Mouse (Mus musculus) heart, embryonic 15.5 days (tissue): Measurements from ENCODE around the gene Fam90a1a. TPM values are rescaled to one million over a fixed set of nuclear protein-coding genes. Genes with fewer than 3 reads are reported as not detected.
"Not testable (repeated sequence)": the region's sequence is repeated elsewhere in the genome, so short reads cannot be mapped to it uniquely, and the experiment has no call there.

Source experiments
- ATAC-seq: fragments of 200-750 bp; cut with Nextera tagmentation; replicated peaks from 2 replicates; pipeline ENCODE4 v1.8.0; 2017; ENCODE audit warnings: low read depth, moderate TSS enrichment; ENCODE audit not compliant: insufficient number of reproducible peaks, insufficient read depth, low FRiP score
- H3K27ac ChIP-seq: fragments of 300-500 bp; sonication (generic); 2 replicates; pipeline ENCODE4 v1.5.1; 2015; ENCODE audit warnings: mild to moderate bottlenecking, inconsistent platforms
- H3K27me3 ChIP-seq: fragments of 300-500 bp; sonication (generic); 2 replicates; pipeline ENCODE4 v1.6.1; 2015; ENCODE audit warnings: inconsistent platforms
- H3K36me3 ChIP-seq: fragments of 300-500 bp; sonication (generic); 2 replicates; pipeline ENCODE4 v1.6.1; 2015; ENCODE audit warnings: mild to moderate bottlenecking, inconsistent platforms
- H3K4me1 ChIP-seq: fragments of 300-500 bp; sonication (generic); replicated peaks from 2 replicates; pipeline ENCODE4 v1.6.1; 2015; ENCODE audit warnings: inconsistent platforms
- H3K4me2 ChIP-seq: fragments of 300-500 bp; sonication (generic); 2 replicates; pipeline ENCODE4 v1.6.1; 2015; ENCODE audit warnings: inconsistent platforms, mild to moderate bottlenecking, moderate library complexity
- H3K4me3 ChIP-seq: fragments of 300-500 bp; sonication (generic); 2 replicates; pipeline ENCODE4 v1.5.1; 2015; ENCODE audit warnings: mild to moderate bottlenecking, inconsistent platforms
- H3K9ac ChIP-seq: fragments of 300-500 bp; sonication (generic); 2 replicates; pipeline ENCODE4 v1.6.1; 2015; ENCODE audit warnings: mild to moderate bottlenecking, inconsistent platforms
- H3K9me3 ChIP-seq: fragments of 300-500 bp; sonication (generic); replicated peaks from 2 replicates; pipeline ENCODE4 v1.6.1; 2016; ENCODE audit warnings: inconsistent platforms
- WGBS: fragments of 180-500 bp; shearing (Covaris S2); methylation state at CpG from one replicate; pipeline ENCODE4 v1.1.7; 2015; ENCODE audit warnings: mixed read lengths; 5-methylcytosine and 5-hydroxymethylcytosine counted together
- polyA plus RNA-seq: library from polyadenylated mRNA; unstranded; fragments of >200 nt; fragmentation: Nextera tagmentation; extraction: Ambion mirVana; gene quantifications from 2 replicates; pipeline ENCODE4 v1.2.1, GENCODE M21; 2015

Gene Fam90a1a
- not detected in 2 replicates for polyA plus RNA-seq

DNA sequence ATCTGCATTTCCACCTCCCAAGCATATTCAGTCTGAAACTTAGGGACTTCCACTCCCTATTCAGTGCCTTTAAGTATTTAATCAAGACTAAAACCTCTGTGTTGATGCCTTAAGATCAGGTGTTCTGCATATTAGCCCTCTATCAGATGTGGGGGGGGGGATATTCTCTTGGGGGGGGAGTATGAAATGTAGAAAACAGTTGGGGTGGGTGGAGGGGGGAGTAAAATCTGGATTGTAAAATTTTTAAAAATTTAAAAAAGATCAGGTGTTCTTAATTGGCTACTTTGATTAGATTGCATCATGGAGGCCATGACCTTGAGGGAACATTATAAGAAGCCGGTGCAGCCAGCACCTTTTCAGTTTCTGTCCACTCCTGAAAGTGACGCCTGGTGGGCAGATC is at the start of gene Fam90a1a:
Fam90a1a (plus strand) TSS at position 301 of the 400 bp plus-strand sequence.
- Histone ChIP-seq H3K9ac (no peak within 1 kb of the TSS), H3K9me3 (no peaks in the 10 kb centered on the region), H3K4me1 (no peaks in the 10 kb centered on the region), H3K4me2 (no peak within 1 kb of the TSS), H3K27ac (no peak within 1 kb of the TSS), H3K4me3 (no peak within 1 kb of the TSS), H3K36me3 (no peaks in the 10 kb centered on the region), H3K27me3 (no peaks in the 10 kb centered on the region)
- no peak for ATAC-seq
- WGBS = 77% methylated on average over 2 of the region's 2 CpGs

DNA sequence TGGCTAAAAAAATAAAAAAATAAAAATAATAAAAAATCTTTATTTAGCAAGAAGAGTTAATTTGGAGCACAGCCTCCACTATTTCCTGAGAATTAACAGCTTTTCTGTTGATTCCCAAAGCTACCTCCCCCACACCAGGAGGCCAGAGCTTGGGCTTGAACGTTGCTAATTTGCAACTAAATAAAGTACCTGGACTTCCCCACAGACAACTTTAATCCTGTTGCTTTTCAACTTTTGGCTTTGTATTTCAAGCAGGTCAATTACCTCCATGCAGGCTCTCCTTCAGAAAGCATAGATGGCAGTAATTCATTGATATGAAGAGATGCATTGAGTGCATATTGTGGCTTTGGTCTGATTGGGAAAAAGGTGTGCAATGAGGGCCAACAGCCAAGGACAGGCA is 46.6 kb upstream of the Fam90a1a start:
- Histone ChIP-seq H3K4me2 (no peak overlapping the region), H3K4me3 (no peak overlapping the region), H3K9ac (no peak overlapping the region), H3K4me1 (no peaks in the 10 kb centered on the region), H3K27ac (no peak overlapping the region), H3K36me3 (no peaks in the 10 kb centered on the region), H3K9me3 (no peaks in the 10 kb centered on the region), H3K27me3 (no peaks in the 10 kb centered on the region)
- ATAC-seq = no peak
- WGBS = 14% methylated on average over 1 of the region's 1 CpGs

DNA sequence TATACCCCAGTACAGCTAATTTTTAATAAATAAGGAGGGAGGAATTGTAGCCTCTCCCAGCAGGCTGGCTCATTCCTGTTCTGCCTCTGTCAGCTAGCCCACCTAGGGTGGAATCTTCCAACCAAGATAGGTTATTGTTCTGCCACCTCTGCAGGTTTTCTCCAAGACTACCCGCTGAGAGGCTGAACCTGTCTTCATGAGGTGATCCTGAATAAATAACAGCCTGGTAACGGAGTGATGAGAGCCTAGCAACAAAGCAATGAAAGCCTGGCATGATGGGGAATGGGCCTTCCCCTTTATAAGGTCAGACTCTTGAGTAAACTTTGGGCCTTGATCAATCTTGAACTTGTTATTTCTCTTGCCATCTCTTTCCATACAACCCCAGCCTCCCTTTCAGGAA is 46.0 kb upstream of the Fam90a1a start:
- WGBS = 26% methylated on average over 2 of the region's 2 CpGs
- H3K4me3 ChIP-seq = no peak overlapping the region
- H3K27ac ChIP-seq = no peak overlapping the region
- H3K9me3 ChIP-seq = no peaks in the 10 kb centered on the region
- no peak for ATAC-seq
- H3K4me1 ChIP-seq = no peaks in the 10 kb centered on the region
- no peaks in the 10 kb centered on the region for H3K36me3 ChIP-seq
- H3K9ac ChIP-seq = no peak overlapping the region
- no peak overlapping the region for H3K4me2 ChIP-seq
- no peaks in the 10 kb centered on the region for H3K27me3 ChIP-seq

DNA sequence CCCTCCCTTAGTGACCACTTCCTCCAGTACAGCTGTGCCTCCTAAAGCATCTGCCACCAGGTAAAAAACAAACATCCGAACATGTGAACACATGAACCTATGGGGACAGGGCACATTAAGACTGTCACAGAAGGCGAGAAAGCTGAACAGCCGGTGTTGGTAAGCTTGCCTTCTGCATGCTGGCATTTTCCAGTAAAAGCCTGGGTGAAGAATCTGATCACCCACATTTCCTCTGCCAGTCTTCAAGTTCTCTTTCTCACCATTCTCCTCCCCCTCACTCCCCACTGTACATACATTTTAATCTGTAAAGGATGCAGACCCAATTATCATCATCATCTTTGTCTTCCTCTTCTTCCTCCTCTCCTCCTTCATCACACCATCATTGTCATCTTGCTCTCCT is 42.9 kb upstream of the Fam90a1a start:
- H3K4me2 ChIP-seq = no peak overlapping the region
- no peak overlapping the region for H3K27ac ChIP-seq
- H3K27me3 ChIP-seq = no peaks in the 10 kb centered on the region
- 79% methylated on average over 3 of the region's 3 CpGs for WGBS
- no peaks in the 10 kb centered on the region for H3K36me3 ChIP-seq
- H3K4me3 ChIP-seq = no peak overlapping the region
- H3K9ac ChIP-seq = no peak overlapping the region
- no peaks in the 10 kb centered on the region for H3K9me3 ChIP-seq
- ATAC-seq = no peak
- H3K4me1 ChIP-seq = no peaks in the 10 kb centered on the region

DNA sequence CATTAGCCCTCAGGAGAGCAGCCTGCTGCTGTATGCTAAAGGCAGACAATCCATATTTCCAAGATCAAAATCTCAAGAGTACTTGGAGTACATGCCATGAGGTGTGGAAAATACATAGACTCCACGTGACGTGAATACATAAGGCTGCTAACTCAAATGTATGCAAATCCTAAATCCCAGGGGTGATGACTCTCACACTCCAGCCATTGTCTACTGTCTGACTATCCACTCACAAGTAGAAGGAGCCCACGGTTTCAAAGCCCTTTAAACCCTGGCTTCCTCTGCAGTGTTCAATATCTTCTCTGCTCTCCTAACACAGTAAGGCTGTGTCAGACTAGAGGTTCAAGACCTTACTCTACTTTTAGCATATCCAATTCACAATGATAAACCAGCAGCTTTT is 27.8 kb upstream of the Fam90a1a start:
- 77% methylated on average over 3 of the region's 3 CpGs for WGBS
- not testable (repeated sequence) for ATAC-seq, H3K4me2 ChIP-seq, H3K9ac ChIP-seq, H3K9me3 ChIP-seq, H3K27ac ChIP-seq, H3K36me3 ChIP-seq, H3K27me3 ChIP-seq, H3K4me3 ChIP-seq, H3K4me1 ChIP-seq

DNA sequence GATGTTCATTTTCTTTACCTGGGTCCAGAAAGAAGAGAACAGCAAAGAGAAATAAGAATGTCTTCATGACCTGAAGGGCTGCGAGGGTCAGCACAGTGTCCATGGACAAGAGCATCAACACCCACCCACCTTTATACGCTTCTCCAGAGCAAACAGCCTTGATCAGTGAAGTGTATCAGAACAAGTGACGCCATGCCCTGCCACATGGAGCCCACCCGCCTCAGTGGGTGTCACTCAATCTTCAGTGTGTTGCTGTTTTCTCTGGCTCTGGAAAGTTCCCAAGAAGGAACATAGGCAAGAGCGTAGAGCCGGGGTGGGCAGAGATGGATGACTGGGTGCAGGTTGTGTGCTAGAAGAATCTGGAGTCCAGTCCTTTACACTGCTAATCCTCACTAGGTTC is 25.9 kb upstream of the Fam90a1a start, which contains the start of gene Defb15:
Defb15 (minus strand) TSS at position 101 of the 400 bp plus-strand sequence.
- WGBS = 90% methylated on average over 6 of the region's 6 CpGs
- Histone ChIP-seq H3K36me3 (no peaks in the 10 kb centered on the region), H3K27me3 (no peaks in the 10 kb centered on the region)

DNA sequence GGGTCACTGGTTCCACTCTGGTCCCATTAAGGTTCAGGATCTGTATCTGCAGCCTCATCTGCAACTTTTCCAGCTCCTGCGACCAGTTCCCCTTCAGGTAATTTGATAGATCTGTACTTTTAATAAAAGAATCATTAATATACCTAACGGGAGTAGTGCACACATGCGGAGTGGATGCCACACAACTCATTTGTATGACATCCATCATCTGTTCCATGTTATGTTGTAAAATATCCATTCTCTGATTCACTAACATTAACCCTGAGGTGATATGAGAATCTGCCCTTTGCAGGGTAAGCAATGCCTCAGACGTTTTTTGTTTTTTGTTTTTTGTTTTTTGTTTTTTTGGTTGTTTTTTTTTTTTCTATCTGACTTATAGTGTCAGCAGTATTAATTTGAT is 20.5 kb upstream of the Fam90a1a start, which contains the start of gene Defb35:
Defb35 (plus strand) TSS at position 301 of the 400 bp plus-strand sequence.
- not testable (repeated sequence) for H3K36me3 ChIP-seq
- 84% methylated on average over 4 of the region's 4 CpGs for WGBS

More for the DNA sequence above, 25.9 kb upstream of the Fam90a1a start, which contains the start of gene Defb15:
- Histone ChIP-seq H3K9ac (no peak within 1 kb of the TSS), H3K9me3 (no peaks in the 10 kb centered on the region), H3K4me3 (no peak within 1 kb of the TSS), H3K4me1 (no peaks in the 10 kb centered on the region), H3K27ac (no peak within 1 kb of the TSS), H3K4me2 (no peak within 1 kb of the TSS)
- ATAC-seq = no peak

DNA sequence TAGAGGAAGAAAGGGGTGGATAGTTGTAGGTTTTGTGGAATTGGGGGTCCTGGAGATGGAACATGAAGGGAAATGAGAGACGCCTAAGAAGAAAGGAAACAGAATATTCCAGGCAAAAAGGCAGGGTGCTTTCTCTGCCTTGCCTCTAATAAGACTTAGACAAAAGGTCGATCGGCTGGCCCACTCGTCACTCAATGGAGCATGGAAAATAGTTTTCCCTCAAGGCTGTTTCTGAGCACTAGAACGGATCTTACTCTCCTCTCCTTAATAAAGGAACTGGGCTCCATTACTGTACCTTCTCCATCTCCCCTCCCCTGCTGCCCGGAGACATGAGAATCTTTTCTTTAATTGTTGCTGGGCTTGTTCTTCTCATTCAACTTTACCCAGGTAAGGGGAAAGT is 12.1 kb upstream of the Fam90a1a start, which contains the start of gene Defb13:
Defb13 (plus strand) TSS at position 301 of the 400 bp plus-strand sequence.
- Histone ChIP-seq H3K4me1 (no peaks in the 10 kb centered on the region), H3K9ac (no peak within 1 kb of the TSS), H3K36me3 (no peaks in the 10 kb centered on the region), H3K27me3 (no peaks in the 10 kb centered on the region), H3K4me2 (no peak within 1 kb of the TSS), H3K4me3 (no peak within 1 kb of the TSS), H3K9me3 (no peaks in the 10 kb centered on the region), H3K27ac (no peak within 1 kb of the TSS)
- 83% methylated on average over 6 of the region's 6 CpGs for WGBS
- ATAC-seq = no peak

More for the DNA sequence above, 20.5 kb upstream of the Fam90a1a start, which contains the start of gene Defb35:
- H3K9ac ChIP-seq, H3K4me1 ChIP-seq, H3K9me3 ChIP-seq, H3K27me3 ChIP-seq, ATAC-seq, H3K27ac ChIP-seq, H3K4me2 ChIP-seq, H3K4me3 ChIP-seq: not testable (repeated sequence)

DNA sequence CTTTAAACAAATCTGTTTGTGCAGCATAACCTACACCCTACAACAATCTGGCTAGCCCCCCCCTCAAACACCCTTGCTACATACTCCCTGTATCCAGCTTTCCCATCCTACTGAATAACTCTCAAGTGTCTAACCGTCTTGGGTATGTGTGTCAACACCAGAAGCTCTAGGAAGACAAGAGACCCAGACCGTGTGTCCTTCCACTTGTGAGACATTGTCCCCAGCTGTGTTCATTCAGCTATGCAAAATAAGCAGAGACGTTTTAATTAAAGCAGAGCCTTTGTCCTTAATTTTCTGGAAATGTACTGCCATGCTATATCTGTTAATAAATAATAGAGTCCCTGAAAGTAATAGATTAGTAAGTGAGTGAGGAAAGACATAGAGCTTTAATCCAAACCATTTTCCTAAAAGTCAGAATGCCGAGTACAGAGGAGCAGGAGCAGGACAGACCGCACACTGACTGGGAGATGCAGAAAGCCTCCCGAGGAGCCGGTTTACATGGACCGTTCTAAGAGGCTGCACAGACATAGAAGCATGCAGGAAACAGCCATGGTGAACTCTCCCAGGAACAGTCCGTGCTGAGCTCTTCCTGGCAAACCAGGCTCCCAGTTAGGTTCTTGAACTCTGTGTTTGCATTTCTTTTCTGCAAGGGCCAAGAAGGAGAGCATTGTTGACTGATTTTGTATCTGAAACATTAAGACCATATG is 11.1 kb upstream of the Fam90a1a start:
- no peaks in the 10 kb centered on the region for H3K9me3 ChIP-seq
- no peak overlapping the region for H3K9ac ChIP-seq
- ATAC-seq = no peak
- no peaks in the 10 kb centered on the region for H3K36me3 ChIP-seq
- H3K27ac ChIP-seq = no peak overlapping the region
- WGBS = 58% methylated on average over 9 of the region's 9 CpGs
- H3K4me1 ChIP-seq = no peaks in the 10 kb centered on the region
- H3K27me3 ChIP-seq = no peaks in the 10 kb centered on the region
- no peak overlapping the region for H3K4me2 ChIP-seq
- no peak overlapping the region for H3K4me3 ChIP-seq

DNA sequence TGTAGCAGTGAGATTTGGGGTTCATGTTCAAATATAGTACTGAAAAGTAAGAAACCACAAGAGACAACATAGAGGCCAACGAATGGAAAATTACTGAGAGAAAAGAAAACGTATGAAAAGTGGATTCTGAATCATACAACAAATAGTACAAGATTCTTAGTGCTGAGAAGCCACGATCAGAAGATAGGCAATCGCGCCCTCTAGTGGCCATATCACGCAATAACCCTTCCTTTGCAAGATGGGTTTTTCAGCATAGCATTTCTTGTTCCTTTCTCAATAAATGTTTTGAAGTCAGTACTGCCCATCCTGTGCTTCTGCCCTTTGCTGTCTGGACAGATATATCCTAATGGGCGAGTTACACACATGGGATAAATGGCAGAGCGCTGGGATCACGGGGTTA is 3.2 kb upstream of the Fam90a1a start:
- WGBS = 6% methylated on average over 9 of the region's 9 CpGs
- H3K36me3 ChIP-seq = no peaks in the 10 kb centered on the region
- ATAC-seq = no peak

DNA sequence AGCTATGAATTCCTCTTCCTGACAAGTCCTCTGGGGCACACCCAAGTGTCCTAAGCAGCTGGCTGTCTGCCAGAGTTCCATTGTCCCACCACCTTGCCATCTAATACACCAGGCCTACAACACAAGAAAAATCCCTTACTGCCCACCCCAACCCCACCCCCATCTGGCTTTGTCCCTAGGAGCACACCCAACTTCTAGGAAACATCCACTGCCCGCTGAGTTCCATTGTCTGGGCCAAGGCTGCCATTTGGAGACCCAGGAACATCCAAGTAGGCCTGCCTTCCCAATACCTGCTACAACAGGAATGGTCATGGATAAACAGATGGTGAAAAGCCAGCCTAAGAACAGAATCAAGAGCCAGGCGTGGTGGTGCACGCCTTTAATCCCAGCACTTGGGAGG is 2.2 kb upstream of the Fam90a1a start:
- no peaks in the 10 kb centered on the region for H3K36me3 ChIP-seq
- 82% methylated on average over 3 of the region's 3 CpGs for WGBS
- ATAC-seq = no peak

More for the DNA sequence above, 3.2 kb upstream of the Fam90a1a start:
- Histone ChIP-seq H3K9ac (no peak overlapping the region), H3K4me2 (no peak overlapping the region), H3K4me1 (no peaks in the 10 kb centered on the region), H3K4me3 (no peak overlapping the region), H3K9me3 (no peaks in the 10 kb centered on the region), H3K27me3 (no peaks in the 10 kb centered on the region), H3K27ac (no peak overlapping the region)

DNA sequence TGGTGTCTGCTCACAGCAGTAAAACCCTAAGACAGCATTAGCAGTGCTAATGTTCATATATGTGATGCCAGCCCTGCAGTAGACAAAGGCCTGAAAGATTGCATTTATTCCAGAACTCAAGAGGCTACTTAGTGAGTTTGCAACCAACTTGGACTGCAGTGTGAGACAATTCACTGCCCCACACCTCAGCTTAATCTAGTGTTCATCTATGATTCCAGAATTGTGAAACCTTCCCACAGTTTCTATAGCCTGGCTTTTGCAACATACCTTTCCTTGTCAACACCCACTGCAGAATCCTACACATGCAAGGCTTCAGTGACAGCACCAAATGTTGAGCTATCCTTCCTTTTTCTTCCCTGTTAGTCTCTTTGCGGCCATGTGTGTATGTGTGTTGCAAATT is 8.1 kb downstream of the Fam90a1a start:
- H3K4me1 ChIP-seq = no peaks in the 10 kb centered on the region
- no peak overlapping the region for H3K4me3 ChIP-seq
- H3K4me2 ChIP-seq = no peak overlapping the region
- H3K9ac ChIP-seq = no peak overlapping the region
- no peaks in the 10 kb centered on the region for H3K9me3 ChIP-seq
- WGBS = 61% methylated on average over 1 of the region's 1 CpGs
- H3K36me3 ChIP-seq = no peaks in the 10 kb centered on the region
- H3K27me3 ChIP-seq = no peaks in the 10 kb centered on the region
- ATAC-seq = no peak
- H3K27ac ChIP-seq = no peak overlapping the region

More for the DNA sequence above, 2.2 kb upstream of the Fam90a1a start:
- Histone ChIP-seq H3K4me3 (no peak overlapping the region), H3K27me3 (no peaks in the 10 kb centered on the region), H3K9me3 (no peaks in the 10 kb centered on the region), H3K4me2 (no peak overlapping the region), H3K9ac (no peak overlapping the region), H3K27ac (no peak overlapping the region), H3K4me1 (no peaks in the 10 kb centered on the region)
